Mouse (Mus musculus) liver, postnatal 0 days (tissue): Measurements from ENCODE around the gene Fggy.

Experiments
- CTCF ChIP-seq: sonication (generic); IDR thresholded peaks from 2 replicates; pipeline ENCODE4 v1.5.1; 2016; ENCODE audit warnings: antibody characterized with exemption, low read depth
- EP300 ChIP-seq: IDR thresholded peaks from 2 replicates; pipeline ENCODE4 v1.6.1; 2016; ENCODE audit warnings: antibody characterized with exemption, low read depth, mild to moderate bottlenecking

- TF ChIP-seq CTCF: no peak
- TF ChIP-seq EP300: no peak
Measured at GRCm38 (mm10) chr4:95938701-95939100, 381.4 kb downstream of the Fggy start.
